Mouse (Mus musculus): ENCODE data around the gene Galk2.

DNA sequence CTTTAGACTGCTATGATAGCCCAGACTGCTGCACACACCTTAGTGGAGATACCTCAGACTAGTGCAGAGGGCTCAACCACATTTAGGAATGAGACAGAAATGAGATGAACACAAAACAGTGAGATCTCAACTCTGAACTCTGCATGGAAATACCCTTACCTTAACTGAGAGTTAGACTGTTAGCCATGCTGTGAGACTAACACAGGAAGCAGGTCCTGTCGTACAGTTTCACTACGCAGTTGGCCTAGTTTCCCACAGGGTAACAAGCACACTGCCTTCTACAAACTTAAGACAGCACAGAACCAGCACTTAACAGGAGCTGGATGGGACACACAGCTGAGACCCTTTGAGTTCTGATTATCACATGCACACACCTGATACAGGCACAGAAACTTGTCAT, 29.0 kb upstream of the Galk2 start:
- TF ChIP-seq CTCF (IDR thresholded peaks at IDR 0.05; ENCODE audit: borderline replicate concordance, control insufficient read depth, extremely low read depth, insufficient read depth, low read length, poor library complexity): no peak
- no peak for TF ChIP-seq POLR2A (IDR thresholded peaks at IDR 0.05; ENCODE audit: control insufficient read depth, extremely low read depth, insufficient read depth, low read length, poor library complexity)
